Mouse (Mus musculus): ENCODE measurements around the gene Smim26.

Smim26 gene

DNA sequence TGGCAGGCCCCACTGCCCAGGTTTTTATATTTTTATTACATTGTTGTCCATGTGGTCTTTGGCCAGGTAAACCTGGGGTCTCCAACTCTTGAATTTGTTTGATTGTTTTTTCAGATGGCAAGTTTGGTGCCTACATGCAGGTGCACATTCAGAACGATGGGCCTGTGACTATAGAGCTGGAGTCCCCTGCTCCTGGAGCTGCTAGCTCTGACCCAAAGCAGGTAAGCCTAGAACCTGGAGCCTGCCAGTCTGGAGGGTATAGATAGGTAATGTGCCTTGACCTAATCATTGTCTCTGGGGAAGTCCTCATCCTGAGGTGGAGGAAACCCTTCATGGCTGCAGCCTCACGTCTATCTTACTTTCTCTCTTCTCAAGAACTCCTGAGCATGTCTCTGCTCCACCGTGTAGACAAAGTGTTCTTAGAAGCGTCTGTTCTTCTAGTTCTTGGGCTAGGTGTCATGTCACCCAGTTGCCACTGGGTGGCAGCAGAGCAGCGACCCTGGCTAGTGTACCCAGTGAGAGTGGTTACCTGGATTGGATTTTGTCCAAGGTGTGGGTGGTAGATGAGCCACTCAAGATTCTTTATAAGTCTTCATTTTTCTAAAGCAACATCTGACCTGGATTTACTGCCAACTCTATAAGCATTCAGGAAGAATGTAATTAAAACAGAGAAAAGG, 41.9 kb downstream of the Smim26 start:
- peak; percentile 35 to 76 for DNase-seq (ENCODE audit: low spot score in 2 of 2)

- DNase-seq (ENCODE audit: low spot score in 2 of 2) = no peak
These were observed 43.4 kb downstream of the Smim26 start for GRCm38 (mm10) chr2:144637204-144637603.

- no peak for DNase-seq (ENCODE audit: low spot score in 2 of 2)
These were observed 44.0 kb downstream of the Smim26 start for GRCm38 (mm10) chr2:144637671-144638395.

GRCm38 (mm10) chr2:144638719-144639118, 44.9 kb downstream of the Smim26 start:
- no peak for DNase-seq (ENCODE audit: low spot score in 2 of 2)

DNA sequence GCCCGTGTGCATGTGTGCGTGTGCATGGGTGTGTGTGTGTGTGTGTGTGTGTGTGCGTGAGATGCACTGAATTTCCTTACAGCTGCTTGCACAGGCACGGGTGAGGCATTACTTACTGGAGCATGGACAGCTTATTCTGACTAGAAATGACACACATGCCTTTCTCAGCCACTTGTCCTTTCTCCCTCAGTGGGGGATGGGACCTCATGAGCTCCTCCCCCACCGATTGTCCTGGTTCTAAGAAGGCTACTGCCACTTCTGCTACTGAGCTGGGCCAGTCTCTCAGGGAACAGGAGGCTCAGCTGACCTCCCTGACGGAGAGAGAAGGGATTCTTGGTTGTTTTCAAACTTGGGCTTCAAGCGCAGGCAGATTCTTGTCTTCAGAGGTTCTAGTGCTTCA, 46.2 kb downstream of the Smim26 start:
- no peak for DNase-seq (ENCODE audit: low spot score in 2 of 2)

DNA sequence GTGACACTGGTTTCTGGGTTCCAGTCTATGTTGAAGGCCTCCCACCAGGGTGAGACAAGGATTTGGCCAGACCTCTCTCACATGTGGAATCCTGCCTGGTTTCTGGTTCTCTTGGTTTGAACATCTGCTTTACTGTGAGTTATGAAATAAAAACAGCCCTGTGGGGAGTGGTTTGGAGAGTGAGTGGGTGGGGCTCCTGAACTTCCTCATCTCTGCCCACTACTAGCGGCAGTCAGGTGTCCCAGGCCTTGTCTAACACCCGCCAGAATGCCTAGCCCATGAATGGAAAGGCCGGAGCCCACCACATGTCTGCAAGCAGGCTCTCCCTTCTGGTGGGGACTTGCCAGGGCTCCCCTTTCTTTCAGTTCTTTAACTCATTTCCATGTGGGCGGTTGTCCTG, 48.1 kb downstream of the Smim26 start:
- no peak for DNase-seq (ENCODE audit: low spot score in 2 of 2)

All from left cerebral cortex, adult 9 months (tissue).